Comparison of ENCODE assay signal across 24 mouse cellular contexts in the genomic region with DNA sequence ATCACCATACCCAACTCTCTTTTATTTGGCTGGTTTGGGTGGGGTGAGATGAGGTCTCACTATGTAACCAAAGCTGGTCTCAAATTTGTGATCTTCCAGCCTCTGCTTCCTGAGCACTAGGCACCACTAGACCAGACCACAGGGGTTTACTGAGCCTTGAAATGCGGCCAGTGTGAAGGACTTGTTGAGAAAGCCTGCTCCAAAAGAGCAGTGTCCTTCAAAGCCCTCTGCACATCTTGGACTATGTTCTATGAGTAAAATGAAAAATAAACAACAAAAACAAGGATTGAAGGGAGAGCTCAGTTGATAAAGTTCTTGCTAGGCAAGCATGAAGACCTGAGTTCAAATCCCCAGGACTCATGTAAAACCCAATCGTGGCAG. TPM values are rescaled to one million over a fixed set of nuclear protein-coding genes. Genes with fewer than 3 reads are reported as not detected.
A peak's percentile ranks its signal among the peaks of the same experiment; 100 is the strongest.
DNase-seq lines count a peak whose midpoint lies in the region; ATAC-seq and TF ChIP-seq lines count a peak whose summit lies in the region.
"Had no signal": no experiment of that assay in that cellular context is flagged by ENCODE, and none has a peak within 500 bp of the region (broad histone marks: within the 10 kb centered on the region; RNA-seq: fewer than 3 reads in every experiment).

No protein-coding gene starts in this region.

- TF ChIP-seq CTCF in heart, postnatal 0 days (IDR thresholded peaks at IDR 0.05; ENCODE audit: low read depth), result no peak
- no peak for TF ChIP-seq CTCF in stomach, postnatal 0 days (IDR thresholded peaks at IDR 0.05; ENCODE audit: low read depth)

- no peak overlapping the region for H3K9ac ChIP-seq in embryonic facial prominence, embryonic 14.5 days (ENCODE audit: low read depth, low read length)
- no peak overlapping the region for H3K9ac ChIP-seq in heart, postnatal 0 days (replicated peaks; ENCODE audit: low read depth, low read length)
- no peak overlapping the region for H3K9ac ChIP-seq in stomach, postnatal 0 days (ENCODE audit: low read length)
- H3K9ac ChIP-seq: forebrain, embryonic 13.5 days; hindbrain, embryonic 13.5 days; liver, embryonic 15.5 days; midbrain, embryonic 13.5 days had no signal

- H3K27ac ChIP-seq in embryonic facial prominence, embryonic 14.5 days (replicated peaks; ENCODE audit: low read depth, low read length), result no peak overlapping the region
- no peak overlapping the region for H3K27ac ChIP-seq in embryonic facial prominence, embryonic 10.5 days (replicated peaks)
- H3K27ac ChIP-seq in heart, postnatal 0 days (ENCODE audit: low read depth), result peak overlapping the region; percentile 92
- H3K27ac ChIP-seq in stomach, postnatal 0 days (replicated peaks), result peak overlapping the region; percentile 24; the same call in 1 of the 2 replicates
- H3K27ac ChIP-seq: forebrain, embryonic 13.5 days; hindbrain, embryonic 13.5 days; liver, embryonic 15.5 days; midbrain, embryonic 13.5 days had no signal

- no peak for ATAC-seq in embryonic facial prominence, embryonic 14.5 days (ENCODE audit: low read depth)
- ATAC-seq in heart, postnatal 0 days (ENCODE audit: insufficient read depth, low read depth), result no peak
- ATAC-seq in stomach, postnatal 0 days (ENCODE audit: low FRiP score, low TSS enrichment), result no peak
- ATAC-seq: forebrain, embryonic 13.5 days; inflammation-experienced regulatory T-cells, adult 6 months; midbrain, embryonic 13.5 days had no signal

- no peak for TF ChIP-seq EP300 in heart, postnatal 0 days (IDR thresholded peaks at IDR 0.05; ENCODE audit: low read depth)
- TF ChIP-seq EP300 in stomach, postnatal 0 days (optimal IDR thresholded peaks at IDR 0.05), result no peak

- peak overlapping the region; percentile 10; the same call in 1 of the 2 replicates for H3K4me2 ChIP-seq in embryonic facial prominence, embryonic 14.5 days (ENCODE audit: low read depth, low read length)
- H3K4me2 ChIP-seq in heart, postnatal 0 days (ENCODE audit: low read depth, low read length), result peak overlapping the region; percentile 79
- no peak overlapping the region; the same call in 1 of the 2 replicates for H3K4me2 ChIP-seq in stomach, postnatal 0 days (replicated peaks; ENCODE audit: low read depth)
- H3K4me2 ChIP-seq: forebrain, embryonic 13.5 days; hindbrain, embryonic 13.5 days; liver, embryonic 15.5 days; midbrain, embryonic 13.5 days had no signal

- H3K36me3 ChIP-seq in embryonic facial prominence, embryonic 14.5 days (ENCODE audit: control insufficient read depth, insufficient read depth, low read length), result peaks cover 50% of the 10 kb centered on the region
- peaks cover 41% of the 10 kb centered on the region for H3K36me3 ChIP-seq in embryonic facial prominence, embryonic 10.5 days (replicated peaks)
- H3K36me3 ChIP-seq in heart, postnatal 0 days (replicated peaks; ENCODE audit: control insufficient read depth, insufficient read depth, low read length), result peaks cover 31% of the 10 kb centered on the region
- peaks cover 13% of the 10 kb centered on the region for H3K36me3 ChIP-seq in stomach, postnatal 0 days (ENCODE audit: control insufficient read depth, insufficient read depth, low read length)

- H3K27me3 ChIP-seq in embryonic facial prominence, embryonic 14.5 days (replicated peaks; ENCODE audit: control insufficient read depth, insufficient read depth, low read length), result no peaks in the 10 kb centered on the region
- H3K27me3 ChIP-seq in embryonic facial prominence, embryonic 10.5 days (replicated peaks; ENCODE audit: low read depth, poor library complexity, severe bottlenecking), result no peaks in the 10 kb centered on the region
- no peaks in the 10 kb centered on the region for H3K27me3 ChIP-seq in heart, postnatal 0 days (ENCODE audit: control insufficient read depth, insufficient read depth, low read length)
- no peaks in the 10 kb centered on the region for H3K27me3 ChIP-seq in stomach, postnatal 0 days (ENCODE audit: control insufficient read depth, insufficient read depth, low read length)
- H3K27me3 ChIP-seq: forebrain, embryonic 13.5 days; hindbrain, embryonic 13.5 days; midbrain, embryonic 13.5 days had no signal

- H3K9me3 ChIP-seq in embryonic facial prominence, embryonic 14.5 days (ENCODE audit: control insufficient read depth, low read length), result no peaks in the 10 kb centered on the region
- H3K9me3 ChIP-seq in embryonic facial prominence, embryonic 10.5 days, result no peaks in the 10 kb centered on the region
- no peaks in the 10 kb centered on the region for H3K9me3 ChIP-seq in heart, postnatal 0 days (replicated peaks; ENCODE audit: control insufficient read depth, low read length)
- no peaks in the 10 kb centered on the region for H3K9me3 ChIP-seq in stomach, postnatal 0 days (ENCODE audit: control insufficient read depth, low read length)
- H3K9me3 ChIP-seq: forebrain, embryonic 13.5 days; hindbrain, embryonic 13.5 days; liver, embryonic 15.5 days; midbrain, embryonic 13.5 days had no signal

- H3K4me3 ChIP-seq in embryonic facial prominence, embryonic 14.5 days (ENCODE audit: low read depth, low read length), result no peak overlapping the region
- H3K4me3 ChIP-seq in embryonic facial prominence, embryonic 10.5 days, result no peak overlapping the region
- H3K4me3 ChIP-seq in heart, postnatal 0 days (ENCODE audit: low read depth, low read length), result no peak overlapping the region
- H3K4me3 ChIP-seq in stomach, postnatal 0 days (ENCODE audit: low read depth, low read length), result no peak overlapping the region
- H3K4me3 ChIP-seq: erythroblast, embryonic 14.5 days; forebrain, embryonic 13.5 days; hindbrain, embryonic 13.5 days; liver, embryonic 15.5 days; midbrain, embryonic 13.5 days had no signal

- WGBS in embryonic facial prominence, embryonic 14.5 days, result 89% methylated on average over 2 of the region's 2 CpGs
- 90% methylated on average over 2 of the region's 2 CpGs for WGBS in embryonic facial prominence, embryonic 10.5 days
- 77% methylated on average over 2 of the region's 2 CpGs for WGBS in heart, postnatal 0 days
- 85% methylated on average over 2 of the region's 2 CpGs for WGBS in stomach, postnatal 0 days

- no peak for DNase-seq in embryonic facial prominence, embryonic 14.5 days (ENCODE audit: low spot score)
- DNase-seq in embryonic facial prominence, embryonic 10.5 days (ENCODE audit: low spot score), result no peak
- no peak for DNase-seq in heart, postnatal 0 days (ENCODE audit: low spot score)
- no peak for DNase-seq in heart, adult 8-10 months (ENCODE audit: low spot score)
- peak; percentile 65 for DNase-seq in ovary, adult 18-20 months (ENCODE audit: low spot score)
- DNase-seq in ovary, postnatal 36 days (ENCODE audit: low spot score), result no peak
- DNase-seq in stomach, postnatal 0 days (ENCODE audit: low spot score), result no peak
- no peak for DNase-seq in frontal cortex, postnatal 14 days (ENCODE audit: low spot score in 2 of 2)
- DNase-seq: B cell, adult 2 months; cerebellum, adult 2 months; cerebellum, postnatal 36 days; gastrocnemius, postnatal 36 days; heart, postnatal 14 days; layer of hippocampus, postnatal 36 days; right cerebral cortex, postnatal 14 days; spleen, adult 18-20 months; thymus, postnatal 14 days had no signal

- H3K4me1 ChIP-seq in embryonic facial prominence, embryonic 14.5 days (ENCODE audit: control insufficient read depth, insufficient read depth, low read length), result peaks cover 21% of the 10 kb centered on the region
- peaks cover 32% of the 10 kb centered on the region for H3K4me1 ChIP-seq in embryonic facial prominence, embryonic 10.5 days
- H3K4me1 ChIP-seq in heart, postnatal 0 days (ENCODE audit: control insufficient read depth, insufficient read depth), result peaks cover 46% of the 10 kb centered on the region
- no peaks in the 10 kb centered on the region; the same call in 1 of the 2 replicates for H3K4me1 ChIP-seq in stomach, postnatal 0 days (replicated peaks; ENCODE audit: control insufficient read depth, insufficient read depth)

RNA-seq across cellular contexts. Expression of a gene that starts 9.6 kb away (rescaled TPM):
- polyA plus RNA-seq in embryonic facial prominence, embryonic 14.5 days (2014; fragmentation: Nextera tagmentation; extraction: Ambion mirVana), result 2,713 and 3,340 TPM in 2 replicates
- 269 and 310 TPM in 2 replicates for polyA plus RNA-seq in embryonic facial prominence, embryonic 10.5 days (2016; fragmentation: Nextera tagmentation; extraction: Ambion mirVana)
- total RNA-seq in heart, postnatal 0 days (2014; rRNA removed; ENCODE audit: low replicate concordance), result 829 and 887 TPM in 2 replicates
- 1,674 and 1,711 TPM in 2 replicates for polyA plus RNA-seq in heart, postnatal 0 days (2015; fragmentation: Nextera tagmentation; extraction: Ambion mirVana)
- total RNA-seq in heart, adult 8-10 months (2022), result 100 to 1,000 TPM; 202 to 357 (median 299) TPM
- polyA plus RNA-seq in stomach, postnatal 0 days (2015; fragmentation: Nextera tagmentation; extraction: Ambion mirVana), result 1,616 and 1,849 TPM in 2 replicates
- total RNA-seq: megakaryocyte progenitor cell, adult 5-6 weeks had no signal
- polyA plus RNA-seq: inflammation-experienced regulatory T-cells, adult 6 months had no signal

RNA-seq across cellular contexts. Expression of a gene that starts 47.6 kb away (rescaled TPM):
- polyA plus RNA-seq in embryonic facial prominence, embryonic 14.5 days (2014; fragmentation: Nextera tagmentation; extraction: Ambion mirVana), result 409 and 416 TPM in 2 replicates
- 266 and 285 TPM in 2 replicates for polyA plus RNA-seq in embryonic facial prominence, embryonic 10.5 days (2016; fragmentation: Nextera tagmentation; extraction: Ambion mirVana)
- total RNA-seq in heart, postnatal 0 days (2014; rRNA removed; ENCODE audit: low replicate concordance), result 262 and 340 TPM in 2 replicates
- polyA plus RNA-seq in heart, postnatal 0 days (2015; fragmentation: Nextera tagmentation; extraction: Ambion mirVana), result 346 and 351 TPM in 2 replicates
- 100 to 1,000 TPM in 3 of 4 experiments, 10 to 100 TPM in 1; 94.6 to 115 (median 104) TPM for total RNA-seq in heart, adult 8-10 months (2022)
- polyA plus RNA-seq in stomach, postnatal 0 days (2015; fragmentation: Nextera tagmentation; extraction: Ambion mirVana), result 508 and 530 TPM in 2 replicates

RNA-seq across cellular contexts. Expression of a gene that starts 56.1 kb away (rescaled TPM):
- 147 and 171 TPM in 2 replicates for polyA plus RNA-seq in embryonic facial prominence, embryonic 14.5 days (2014; fragmentation: Nextera tagmentation; extraction: Ambion mirVana)
- 282 and 290 TPM in 2 replicates for polyA plus RNA-seq in embryonic facial prominence, embryonic 10.5 days (2016; fragmentation: Nextera tagmentation; extraction: Ambion mirVana)
- 48.5 and 70.6 TPM in 2 replicates for total RNA-seq in heart, postnatal 0 days (2014; rRNA removed; ENCODE audit: low replicate concordance)
- 58.0 and 59.4 TPM in 2 replicates for polyA plus RNA-seq in heart, postnatal 0 days (2015; fragmentation: Nextera tagmentation; extraction: Ambion mirVana)
- 10 to 100 TPM; 39.4 to 45.2 (median 42.4) TPM for total RNA-seq in heart, adult 8-10 months (2022)
- polyA plus RNA-seq in stomach, postnatal 0 days (2015; fragmentation: Nextera tagmentation; extraction: Ambion mirVana), result 59.5 and 59.8 TPM in 2 replicates

Comparison
In these comparisons a context has a peak if more than half of its experiments do, and no peak if none do; other contexts are left out.
1. H3K27ac ChIP-seq: peak in heart, postnatal 0 days (single experiment) and stomach, postnatal 0 days (single experiment); none in embryonic facial prominence, embryonic 14.5 days (single experiment) and embryonic facial prominence, embryonic 10.5 days (single experiment).